Mouse (Mus musculus): Measurements from ENCODE around the gene Usf2. TPM values are rescaled to one million over a fixed set of nuclear protein-coding genes. Genes with fewer than 3 reads are reported as not detected.
"Not testable (repeated sequence)": the region's sequence is repeated elsewhere in the genome, so short reads cannot be mapped to it uniquely, and the experiment has no call there.

Gene Usf2
- polyA plus RNA-seq, 1 experiment from 2014 or later, result 38.8 TPM

GRCm38 (mm10) chr7:30942365-30942764 lies 14.2 kb downstream of the Usf2 start:
- H3K4me1 ChIP-seq; H3K9ac ChIP-seq; H3K4me2 ChIP-seq (replicated peaks); ATAC-seq (ENCODE audit: low FRiP score, low read depth); H3K9me3 ChIP-seq; H3K4me3 ChIP-seq; H3K27ac ChIP-seq; H3K27me3 ChIP-seq (replicated peaks): not testable (repeated sequence)
- WGBS, result 64% methylated on average over 3 of the region's 3 CpGs
- H3K36me3 ChIP-seq, result peaks cover 14% of the 10 kb centered on the region

- not testable (repeated sequence) for H3K4me2 ChIP-seq (replicated peaks); H3K4me1 ChIP-seq; H3K9ac ChIP-seq; ATAC-seq (ENCODE audit: low FRiP score, low read depth); H3K9me3 ChIP-seq; H3K27me3 ChIP-seq (replicated peaks); H3K36me3 ChIP-seq; H3K27ac ChIP-seq; H3K4me3 ChIP-seq
- WGBS, result 85% methylated on average over 1 of the region's 1 CpGs
Measured at GRCm38 (mm10) chr7:30940070-30940469, 16.5 kb downstream of the Usf2 start.

GRCm38 (mm10) chr7:30935422-30936099 lies 21.0 kb downstream of the Usf2 start:
- not testable (repeated sequence) for H3K4me3 ChIP-seq; H3K4me2 ChIP-seq (replicated peaks); H3K9me3 ChIP-seq; H3K36me3 ChIP-seq; H3K9ac ChIP-seq; H3K27me3 ChIP-seq (replicated peaks); H3K27ac ChIP-seq; ATAC-seq (ENCODE audit: low FRiP score, low read depth); H3K4me1 ChIP-seq
- 82% methylated on average over 6 of the region's 6 CpGs for WGBS

GRCm38 (mm10) chr7:30924581-30924980 lies 32.0 kb downstream of the Usf2 start, which contains the start of gene Hamp2:
Gene Hamp2, minus strand, starts transcription at chr7:30924681.
- not testable (repeated sequence) for ATAC-seq (ENCODE audit: low FRiP score, low read depth); H3K4me3 ChIP-seq; H3K27ac ChIP-seq; H3K9ac ChIP-seq; H3K4me1 ChIP-seq; H3K9me3 ChIP-seq; H3K27me3 ChIP-seq (replicated peaks); H3K4me2 ChIP-seq (replicated peaks); H3K36me3 ChIP-seq
- WGBS, result 67% methylated on average over 2 of the region's 2 CpGs

- no peaks in the 10 kb centered on the region for H3K36me3 ChIP-seq
- no peak overlapping the region for H3K9ac ChIP-seq
- no peak overlapping the region for H3K27ac ChIP-seq
- ATAC-seq (ENCODE audit: low FRiP score, low read depth), result no peak
- H3K27me3 ChIP-seq (replicated peaks), result no peaks in the 10 kb centered on the region
- H3K4me2 ChIP-seq (replicated peaks), result no peak overlapping the region
- H3K4me3 ChIP-seq, result no peak overlapping the region
- H3K9me3 ChIP-seq, result no peaks in the 10 kb centered on the region
- 70% methylated on average over 3 of the region's 3 CpGs for WGBS
- H3K4me1 ChIP-seq, result no peaks in the 10 kb centered on the region
Measured at GRCm38 (mm10) chr7:30924071-30924470, 32.5 kb downstream of the Usf2 start.

GRCm38 (mm10) chr7:30922490-30922889 lies 34.1 kb downstream of the Usf2 start:
- H3K27ac ChIP-seq; H3K4me3 ChIP-seq; H3K4me2 ChIP-seq (replicated peaks); H3K9me3 ChIP-seq; H3K27me3 ChIP-seq (replicated peaks); ATAC-seq (ENCODE audit: low FRiP score, low read depth); H3K4me1 ChIP-seq; H3K9ac ChIP-seq; H3K36me3 ChIP-seq: not testable (repeated sequence)
- WGBS, result 49% methylated on average over 3 of the region's 3 CpGs

GRCm38 (mm10) chr7:30920217-30920616 lies 36.4 kb downstream of the Usf2 start:
- no peaks in the 10 kb centered on the region for H3K36me3 ChIP-seq
- no peaks in the 10 kb centered on the region for H3K9me3 ChIP-seq
- no peak overlapping the region for H3K9ac ChIP-seq
- H3K27ac ChIP-seq, result no peak overlapping the region
- no peak overlapping the region for H3K4me2 ChIP-seq (replicated peaks)
- no peaks in the 10 kb centered on the region for H3K27me3 ChIP-seq (replicated peaks)
- H3K4me1 ChIP-seq, result no peaks in the 10 kb centered on the region
- H3K4me3 ChIP-seq, result no peak overlapping the region
- ATAC-seq (ENCODE audit: low FRiP score, low read depth), result no peak
- 67% methylated on average over 3 of the region's 3 CpGs for WGBS

GRCm38 (mm10) chr7:30917219-30917618 lies 39.4 kb downstream of the Usf2 start:
- Histone ChIP-seq H3K4me2 (replicated peaks) (no peak overlapping the region), H3K27ac (no peak overlapping the region), H3K4me1 (no peaks in the 10 kb centered on the region), H3K27me3 (replicated peaks) (no peaks in the 10 kb centered on the region), H3K36me3 (no peaks in the 10 kb centered on the region), H3K9ac (no peak overlapping the region), H3K4me3 (no peak overlapping the region), H3K9me3 (no peaks in the 10 kb centered on the region)
- ATAC-seq (ENCODE audit: low FRiP score, low read depth), result no peak
- 58% methylated on average over 4 of the region's 4 CpGs for WGBS

- H3K36me3 ChIP-seq, result no peaks in the 10 kb centered on the region
- WGBS, result 36% methylated on average over 6 of the region's 6 CpGs
- H3K27me3 ChIP-seq (replicated peaks), result no peaks in the 10 kb centered on the region
- no peak for ATAC-seq (ENCODE audit: low FRiP score, low read depth)
- H3K9me3 ChIP-seq, result no peaks in the 10 kb centered on the region
- H3K9ac ChIP-seq, result no peak overlapping the region
- no peaks in the 10 kb centered on the region for H3K4me1 ChIP-seq
- H3K4me3 ChIP-seq, result no peak overlapping the region
- no peak overlapping the region for H3K4me2 ChIP-seq (replicated peaks)
- H3K27ac ChIP-seq, result no peak overlapping the region
Measured at GRCm38 (mm10) chr7:30916713-30917112, 39.9 kb downstream of the Usf2 start.

GRCm38 (mm10) chr7:30914732-30915131 lies 41.9 kb downstream of the Usf2 start, which contains the start of gene Mag:
Gene Mag, minus strand, starts transcription at chr7:30914873.
- H3K4me2 ChIP-seq (replicated peaks), result no peak within 1 kb of the TSS
- no peaks in the 10 kb centered on the region for H3K36me3 ChIP-seq
- WGBS, result 81% methylated on average over 8 of the region's 8 CpGs
- ATAC-seq (ENCODE audit: low FRiP score, low read depth), result no peak
- no peaks in the 10 kb centered on the region for H3K27me3 ChIP-seq (replicated peaks)
- no peak within 1 kb of the TSS for H3K9ac ChIP-seq
- H3K9me3 ChIP-seq, result no peaks in the 10 kb centered on the region
- no peak within 1 kb of the TSS for H3K4me3 ChIP-seq
- no peak within 1 kb of the TSS for H3K27ac ChIP-seq
- no peaks in the 10 kb centered on the region for H3K4me1 ChIP-seq

GRCm38 (mm10) chr7:30909773-30910172 lies 46.8 kb downstream of the Usf2 start:
- H3K27ac ChIP-seq, result no peak overlapping the region

GRCm38 (mm10) chr7:30908992-30909431 lies 47.6 kb downstream of the Usf2 start:
- Histone ChIP-seq H3K4me1 (peaks cover 11% of the 10 kb centered on the region; the same call in 1 of the 2 replicates), H3K9me3 (no peaks in the 10 kb centered on the region), H3K4me3 (peak overlapping the region; percentile 24; the same call in 1 of the 2 replicates), H3K4me2 (replicated peaks) (peak overlapping the region; percentile 61), H3K36me3 (no peaks in the 10 kb centered on the region), H3K9ac (no peak overlapping the region), H3K27me3 (replicated peaks) (no peaks in the 10 kb centered on the region), H3K27ac (no peak overlapping the region)
- ATAC-seq (ENCODE audit: low FRiP score, low read depth), result peak; percentile 4
- WGBS, result 24% methylated on average over 16 of the region's 17 CpGs

More at GRCm38 (mm10) chr7:30909773-30910172, 46.8 kb downstream of the Usf2 start:
- Histone ChIP-seq H3K9ac (no peak overlapping the region), H3K4me3 (no peak overlapping the region), H3K9me3 (no peaks in the 10 kb centered on the region), H3K4me2 (replicated peaks) (no peak overlapping the region), H3K4me1 (peaks cover 11% of the 10 kb centered on the region; the same call in 1 of the 2 replicates), H3K27me3 (replicated peaks) (no peaks in the 10 kb centered on the region), H3K36me3 (no peaks in the 10 kb centered on the region)
- ATAC-seq (ENCODE audit: low FRiP score, low read depth), result no peak
- WGBS, result 84% methylated on average over 6 of the region's 6 CpGs
